Mouse (Mus musculus) lung, embryonic 14.5 days (tissue): Measurements from ENCODE around the gene Gm20388. TPM values are rescaled to one million over a fixed set of nuclear protein-coding genes. Genes with fewer than 3 reads are reported as not detected.

ENCODE experiments used
- ATAC-seq: fragments of 200-750 bp; cut with Nextera tagmentation; 2 replicates; pipeline ENCODE4 v1.8.0; 2017; ENCODE audit warnings: mild to moderate bottlenecking, moderate TSS enrichment, moderate library complexity; ENCODE audit not compliant: insufficient read depth
- DNase-seq: peaks from one replicate; pipeline ENCODE4 v3.0.0-alpha.2; 2015
- H3K27ac ChIP-seq: fragments of 300-500 bp; sonication (generic); 2 replicates; pipeline ENCODE4 v1.5.1; 2014; ENCODE audit warnings: low read depth, mild to moderate bottlenecking, moderate library complexity
- H3K27me3 ChIP-seq: fragments of 300-500 bp; sonication (generic); 2 replicates; pipeline ENCODE4 v1.6.1; 2014; ENCODE audit warnings: low read length, control low read depth; ENCODE audit not compliant: insufficient read depth
- H3K36me3 ChIP-seq: fragments of 300-500 bp; sonication (generic); 2 replicates; pipeline ENCODE4 v1.6.1; 2014; ENCODE audit warnings: control low read depth; ENCODE audit not compliant: insufficient read depth
- H3K4me1 ChIP-seq: fragments of 300-500 bp; sonication (generic); 2 replicates; pipeline ENCODE4 v1.6.1; 2014; ENCODE audit warnings: antibody characterized with exemption, control low read depth; ENCODE audit not compliant: insufficient read depth
- H3K4me2 ChIP-seq: fragments of 300-500 bp; sonication (generic); 2 replicates; pipeline ENCODE4 v1.6.1; 2014; ENCODE audit warnings: mild to moderate bottlenecking
- H3K4me3 ChIP-seq: fragments of 300-500 bp; sonication (generic); 2 replicates; pipeline ENCODE4 v1.5.1; 2014; ENCODE audit warnings: low read depth, low read length
- H3K9ac ChIP-seq: fragments of 300-500 bp; sonication (generic); 2 replicates; pipeline ENCODE4 v1.6.1; 2014
- H3K9me3 ChIP-seq: fragments of 300-500 bp; sonication (generic); 2 replicates; pipeline ENCODE4 v1.6.1; 2016; ENCODE audit warnings: low read depth, low read length, control low read depth
- CTCF ChIP-seq: IDR thresholded peaks from 2 replicates; pipeline ENCODE4 v1.5.1; 2016; ENCODE audit warnings: antibody characterized with exemption, low read depth
- WGBS: fragments of 180-500 bp; shearing (Covaris S2); extraction: QIAGEN DNeasy Blood & Tissue Kit; methylation state at CpG from one replicate; pipeline ENCODE4 v1.1.7; 2014; 5-methylcytosine and 5-hydroxymethylcytosine counted together
- polyA plus RNA-seq: library from polyadenylated mRNA; unstranded; fragments of >200 nt; fragmentation: Nextera tagmentation; extraction: Ambion mirVana; gene quantifications from 2 replicates; pipeline ENCODE4 v1.2.1, GENCODE M21; 2014

The Gm20388 gene
- polyA plus RNA-seq, 1 experiment from 2014 or later, result not detected

DNA sequence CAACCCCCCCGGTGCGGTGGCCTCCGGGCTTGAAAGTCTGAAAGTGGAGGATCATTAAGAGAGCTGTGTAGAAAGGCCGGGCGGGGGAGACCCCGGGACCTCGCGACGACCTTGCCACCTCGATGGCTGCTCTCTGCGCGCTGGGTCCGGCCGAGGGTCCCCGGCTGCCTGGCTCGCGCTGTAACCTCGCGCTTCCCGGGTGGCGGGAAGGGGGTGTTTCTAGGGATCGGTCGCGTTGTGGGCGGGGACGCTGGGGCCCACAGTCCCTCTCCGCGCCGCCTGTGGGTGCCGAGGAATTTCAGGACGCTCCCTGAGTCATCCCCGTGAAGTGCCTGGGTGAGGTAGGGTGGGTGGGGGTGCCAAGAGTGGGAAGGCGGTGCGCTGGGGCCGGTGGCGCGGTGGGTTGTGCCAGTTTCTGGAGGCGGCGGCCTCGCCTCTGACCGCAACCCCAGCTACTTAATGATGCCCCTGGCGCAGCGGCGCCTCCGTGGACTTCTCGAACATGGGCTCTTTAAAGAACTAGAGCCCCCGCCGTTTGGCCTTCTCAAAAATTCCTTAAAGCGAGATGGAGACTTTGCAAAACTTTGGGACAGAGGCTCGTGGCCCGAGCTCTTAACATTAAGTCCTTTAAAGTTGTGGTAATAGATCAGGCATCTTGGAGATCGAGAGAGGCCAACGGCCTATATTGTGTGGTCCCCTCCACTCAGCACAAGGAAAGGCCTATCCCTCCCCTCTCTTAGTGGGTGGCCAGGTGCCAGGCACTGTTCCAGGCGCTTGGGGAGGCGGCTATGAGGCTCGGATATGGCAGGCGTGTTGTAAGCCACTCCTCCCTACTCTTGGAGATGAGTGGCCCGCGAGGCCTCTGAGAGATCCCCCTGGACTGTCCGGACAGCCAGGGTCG lies 625.9 kb downstream of the Gm20388 start:
- Histone ChIP-seq H3K4me2 (peak overlapping the region; percentile 99), H3K27ac (peak overlapping the region; percentile 95), H3K36me3 (no peaks in the 10 kb centered on the region), H3K4me1 (peaks cover 65% of the 10 kb centered on the region), H3K4me3 (peak overlapping the region; percentile 61), H3K9ac (peak overlapping the region; percentile 71), H3K27me3 (0 out of 2 replicates have a peak, but pooled peaks cover 2% of the 10 kb centered on the region), H3K9me3 (no peaks in the 10 kb centered on the region)
- peak; percentile 70 for DNase-seq
- ATAC-seq, result peak; percentile 45
- WGBS, result 1% methylated on average over 61 of the region's 61 CpGs
- TF ChIP-seq CTCF, result no peak

DNA sequence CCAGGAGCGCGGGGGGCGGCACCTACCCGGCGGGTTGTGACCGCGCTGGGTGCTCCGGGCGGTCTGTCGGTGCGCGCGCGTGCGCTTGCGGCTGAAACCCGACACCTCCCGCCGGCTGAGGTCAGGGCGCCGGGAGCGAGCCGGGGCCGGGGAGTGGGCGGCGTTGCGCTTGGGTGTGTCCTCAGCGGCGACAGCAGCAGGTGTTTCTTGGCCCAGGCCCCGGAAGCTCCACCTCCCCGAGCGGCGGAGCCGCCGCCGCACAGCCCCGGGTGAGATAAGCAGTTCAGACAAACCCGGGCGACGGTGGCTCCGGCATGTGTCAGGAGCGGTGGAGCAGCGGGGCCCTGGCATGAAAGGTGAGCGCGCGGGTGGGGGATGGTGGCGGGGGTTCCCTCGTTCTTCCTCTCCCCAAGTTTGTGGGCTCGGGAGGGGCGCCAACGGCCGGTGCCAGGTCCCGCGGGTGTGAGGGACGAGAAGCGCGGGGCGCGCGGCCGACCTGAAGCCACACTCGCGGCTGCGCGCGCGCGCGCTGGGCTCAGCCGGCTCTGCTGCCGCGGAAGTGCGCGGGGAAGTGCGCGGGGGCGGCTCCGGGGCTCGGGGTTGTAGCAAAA lies 626.7 kb downstream of the Gm20388 start:
- Histone ChIP-seq H3K4me3 (peak overlapping the region; percentile 61), H3K36me3 (no peaks in the 10 kb centered on the region), H3K27me3 (0 out of 2 replicates have a peak, but pooled peaks cover 2% of the 10 kb centered on the region), H3K9ac (peak overlapping the region; percentile 71), H3K9me3 (no peaks in the 10 kb centered on the region), H3K27ac (peak overlapping the region; percentile 95), H3K4me1 (peaks cover 58% of the 10 kb centered on the region), H3K4me2 (peak overlapping the region; percentile 99)
- TF ChIP-seq CTCF, result no peak
- under 1% methylated on average over 69 of the region's 79 CpGs for WGBS
- ATAC-seq (peak; percentile 52), DNase-seq (peak; percentile 88)

- H3K27me3 ChIP-seq, result 0 out of 2 replicates have a peak, but pooled peaks cover 2% of the 10 kb centered on the region
- H3K36me3 ChIP-seq, result no peaks in the 10 kb centered on the region
- H3K4me1 ChIP-seq, result peaks cover 52% of the 10 kb centered on the region
- H3K9ac ChIP-seq, result peak overlapping the region; percentile 71
- peak overlapping the region; percentile 61 for H3K4me3 ChIP-seq
- no peak for TF ChIP-seq CTCF
- no peak for ATAC-seq
- H3K27ac ChIP-seq, result peak overlapping the region; percentile 95
- DNase-seq, result peak; percentile 68
- WGBS, result 1% methylated on average over 45 of the region's 46 CpGs
- peak overlapping the region; percentile 99 for H3K4me2 ChIP-seq
- no peaks in the 10 kb centered on the region for H3K9me3 ChIP-seq
Measured at GRCm38 (mm10) chr8:120537818-120538396, 627.3 kb downstream of the Gm20388 start.

DNA sequence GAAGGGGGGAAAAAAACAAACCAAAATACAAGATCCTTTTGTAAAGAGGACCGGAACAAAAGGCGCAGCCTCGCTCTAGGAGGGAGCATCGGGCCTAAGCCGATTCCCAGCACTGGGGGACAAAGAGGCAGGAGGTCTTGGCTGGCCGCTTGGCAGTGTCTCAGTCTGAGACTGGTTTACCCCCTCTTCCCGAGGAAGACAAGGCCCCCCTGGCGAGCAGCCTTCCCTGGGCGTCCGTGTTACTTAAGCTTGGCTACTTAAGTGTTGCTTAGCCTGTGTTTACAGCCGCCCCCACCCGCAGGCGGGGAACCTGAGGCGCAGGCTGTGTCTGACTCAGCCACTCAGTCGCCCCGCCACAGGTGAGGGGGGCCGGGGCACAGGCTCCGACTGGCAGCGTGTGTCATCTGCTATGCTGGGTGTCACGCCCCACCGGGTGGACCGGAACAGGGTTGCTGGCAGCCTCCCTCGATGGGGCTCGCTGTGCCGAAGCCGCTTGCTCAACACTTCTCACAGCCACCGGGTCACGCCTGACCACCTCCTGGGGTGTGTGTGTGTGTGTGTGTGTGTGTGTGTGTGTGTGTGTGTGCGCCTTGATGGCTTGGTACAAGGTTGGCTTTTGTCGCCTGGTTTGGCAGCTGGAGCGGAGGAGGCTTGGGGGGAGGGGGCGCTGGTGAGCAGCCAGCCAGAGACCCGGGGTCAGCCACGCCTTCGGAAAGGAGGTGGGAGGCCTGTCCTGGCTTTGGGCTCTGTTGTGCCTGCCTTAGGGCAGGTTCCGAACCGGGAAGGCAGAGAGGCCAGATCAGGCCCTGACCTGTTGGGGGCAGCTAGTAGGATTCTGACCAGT lies 628.0 kb downstream of the Gm20388 start:
- Histone ChIP-seq H3K4me3 (peak overlapping the region; percentile 61), H3K4me2 (peak overlapping the region; percentile 99), H3K27me3 (0 out of 2 replicates have a peak, but pooled peaks cover 2% of the 10 kb centered on the region), H3K9ac (peak overlapping the region; percentile 71), H3K9me3 (no peaks in the 10 kb centered on the region), H3K27ac (peak overlapping the region; percentile 95), H3K36me3 (no peaks in the 10 kb centered on the region), H3K4me1 (peaks cover 49% of the 10 kb centered on the region)
- WGBS, result 4% methylated on average over 36 of the region's 37 CpGs
- peak; percentile 41 for TF ChIP-seq CTCF
- ATAC-seq (no peak), DNase-seq (peak; percentile 70)

- Histone ChIP-seq H3K9ac (peak overlapping the region; percentile 71), H3K4me3 (peak overlapping the region; percentile 61), H3K4me2 (peak overlapping the region; percentile 99), H3K27ac (peak overlapping the region; percentile 95), H3K36me3 (no peaks in the 10 kb centered on the region), H3K9me3 (no peaks in the 10 kb centered on the region), H3K27me3 (0 out of 2 replicates have a peak, but pooled peaks cover 2% of the 10 kb centered on the region), H3K4me1 (peaks cover 42% of the 10 kb centered on the region)
- 49% methylated on average over 6 of the region's 6 CpGs for WGBS
- no peak for TF ChIP-seq CTCF
- ATAC-seq, result no peak
- no peak for DNase-seq
Measured at GRCm38 (mm10) chr8:120539381-120539774, 628.7 kb downstream of the Gm20388 start.
